Comparison of ENCODE assay signal across 13 mouse cellular contexts in genomic region chr11:109297031-109297430, GRCm38 (mm10). TPM values are rescaled to one million over a fixed set of nuclear protein-coding genes. Genes with fewer than 3 reads are reported as not detected.
DNase-seq lines count a peak whose midpoint lies in the region; ATAC-seq and TF ChIP-seq lines count a peak whose summit lies in the region.
"Had no signal": no experiment of that assay in that cellular context is flagged by ENCODE, and none has a peak within 500 bp of the region (broad histone marks: within the 10 kb centered on the region; RNA-seq: fewer than 3 reads in every experiment).

No protein-coding gene starts in this region.

- intact Hi-C loops in heart, postnatal 25 days (cut with DNase I) = no loop called here

- no peak for DNase-seq in forebrain, embryonic 10.5 days (ENCODE audit: extremely low spot score, low spot score)
- no peak for DNase-seq in forebrain, embryonic 11.5 days (ENCODE audit: low spot score)
- no peak for DNase-seq in midbrain, postnatal 0 days (ENCODE audit: low spot score)
- DNase-seq in frontal cortex, postnatal 14 days (ENCODE audit: low spot score in 2 of 2) = no peak
- no peak for DNase-seq in frontal cortex, postnatal 10 days (ENCODE audit: low spot score in 2 of 2)
- no peak for DNase-seq in heart, postnatal 25 days (ENCODE audit: low spot score)
- DNase-seq: kidney, adult 9 months had no signal

- no peak for ATAC-seq in forebrain, embryonic 11.5 days (replicated peaks; ENCODE audit: low FRiP score)
- ATAC-seq in forebrain, embryonic 12.5 days (ENCODE audit: low FRiP score) = no peak
- no peak for ATAC-seq in intestine, embryonic 16.5 days
- no peak for ATAC-seq in midbrain, postnatal 0 days (ENCODE audit: low FRiP score)
- ATAC-seq: activated CD4-positive, CD25-positive, alpha-beta regulatory T cell, adult 4 months had no signal

- peaks cover 48% of the 10 kb centered on the region for H3K27me3 ChIP-seq in forebrain, embryonic 10.5 days (ENCODE audit: poor library complexity, severe bottlenecking)
- peaks cover 2% of the 10 kb centered on the region; the same call in 1 of the 2 replicates for H3K27me3 ChIP-seq in forebrain, embryonic 11.5 days (ENCODE audit: control insufficient read depth, insufficient read depth, low read length)
- peaks cover 27% of the 10 kb centered on the region for H3K27me3 ChIP-seq in forebrain, embryonic 12.5 days
- H3K27me3 ChIP-seq in intestine, embryonic 16.5 days (replicated peaks; ENCODE audit: control insufficient read depth, insufficient read depth, low read length) = no peaks in the 10 kb centered on the region
- H3K27me3 ChIP-seq in midbrain, postnatal 0 days (ENCODE audit: insufficient read depth, low read length) = no peaks in the 10 kb centered on the region

- H3K36me3 ChIP-seq in forebrain, embryonic 10.5 days (replicated peaks) = no peaks in the 10 kb centered on the region
- no peaks in the 10 kb centered on the region for H3K36me3 ChIP-seq in forebrain, embryonic 11.5 days (ENCODE audit: control insufficient read depth, insufficient read depth, low read length)
- H3K36me3 ChIP-seq in forebrain, embryonic 12.5 days (replicated peaks) = no peaks in the 10 kb centered on the region
- H3K36me3 ChIP-seq in intestine, embryonic 16.5 days (ENCODE audit: control insufficient read depth, insufficient read depth, low read length) = no peaks in the 10 kb centered on the region
- H3K36me3 ChIP-seq in midbrain, postnatal 0 days (ENCODE audit: insufficient read depth, low read length) = no peaks in the 10 kb centered on the region
- H3K36me3 ChIP-seq: heart, embryonic 15.5 days had no signal

- no peak overlapping the region for H3K4me2 ChIP-seq in forebrain, embryonic 11.5 days (ENCODE audit: low read depth, low read length, severe bottlenecking)
- peak overlapping the region; percentile 65 for H3K4me2 ChIP-seq in forebrain, embryonic 12.5 days
- no peak overlapping the region for H3K4me2 ChIP-seq in intestine, embryonic 16.5 days (ENCODE audit: low read depth, low read length)
- peak overlapping the region; percentile 81 for H3K4me2 ChIP-seq in midbrain, postnatal 0 days (ENCODE audit: low read depth, low read length, poor library complexity, severe bottlenecking)

- H3K9ac ChIP-seq in forebrain, embryonic 11.5 days (ENCODE audit: low read length) = no peak overlapping the region
- no peak overlapping the region for H3K9ac ChIP-seq in forebrain, embryonic 12.5 days
- 0 out of 2 replicates have a peak overlapping the region, but pooled peaks have one; percentile 65 for H3K9ac ChIP-seq in intestine, embryonic 16.5 days (ENCODE audit: low read depth, low read length)
- H3K9ac ChIP-seq in midbrain, postnatal 0 days (replicated peaks; ENCODE audit: low read length, poor library complexity, severe bottlenecking) = peak overlapping the region; percentile 70

- peak overlapping the region; percentile 53; the same call in 1 of the 2 replicates for H3K4me3 ChIP-seq in forebrain, embryonic 10.5 days
- H3K4me3 ChIP-seq in forebrain, embryonic 11.5 days (ENCODE audit: low read depth, low read length) = no peak overlapping the region
- peak overlapping the region; percentile 42 for H3K4me3 ChIP-seq in forebrain, embryonic 12.5 days (replicated peaks)
- H3K4me3 ChIP-seq in intestine, embryonic 16.5 days (ENCODE audit: low read length) = peak overlapping the region; percentile 51
- peak overlapping the region; percentile 53 for H3K4me3 ChIP-seq in midbrain, postnatal 0 days (ENCODE audit: low read depth, low read length)
- H3K4me3 ChIP-seq: myocyte had no signal

- 75% methylated on average over 7 of the region's 7 CpGs for WGBS in forebrain, embryonic 10.5 days
- WGBS in forebrain, embryonic 11.5 days = 79% methylated on average over 7 of the region's 7 CpGs
- WGBS in forebrain, embryonic 12.5 days = 79% methylated on average over 7 of the region's 7 CpGs
- WGBS in intestine, embryonic 16.5 days = 85% methylated on average over 7 of the region's 7 CpGs
- WGBS in midbrain, postnatal 0 days = 52% methylated on average over 7 of the region's 7 CpGs

- peaks cover 18% of the 10 kb centered on the region for H3K4me1 ChIP-seq in forebrain, embryonic 10.5 days
- no peaks in the 10 kb centered on the region for H3K4me1 ChIP-seq in forebrain, embryonic 11.5 days (replicated peaks; ENCODE audit: control insufficient read depth, insufficient read depth, low read length)
- peaks cover 9% of the 10 kb centered on the region; the same call in 1 of the 2 replicates for H3K4me1 ChIP-seq in forebrain, embryonic 12.5 days
- peaks cover 6% of the 10 kb centered on the region; the same call in 1 of the 2 replicates for H3K4me1 ChIP-seq in intestine, embryonic 16.5 days (ENCODE audit: control insufficient read depth, insufficient read depth, low read length)
- H3K4me1 ChIP-seq in midbrain, postnatal 0 days (ENCODE audit: insufficient read depth, low read length) = peaks cover 15% of the 10 kb centered on the region

- no peaks in the 10 kb centered on the region for H3K9me3 ChIP-seq in forebrain, embryonic 10.5 days
- no peaks in the 10 kb centered on the region for H3K9me3 ChIP-seq in forebrain, embryonic 11.5 days (ENCODE audit: control insufficient read depth, low read length)
- H3K9me3 ChIP-seq in forebrain, embryonic 12.5 days = no peaks in the 10 kb centered on the region
- H3K9me3 ChIP-seq in intestine, embryonic 16.5 days (ENCODE audit: control insufficient read depth, low read length) = no peaks in the 10 kb centered on the region
- H3K9me3 ChIP-seq in midbrain, postnatal 0 days (ENCODE audit: low read length) = no peaks in the 10 kb centered on the region
- H3K9me3 ChIP-seq: heart, embryonic 15.5 days had no signal

- no peak for TF ChIP-seq CTCF in midbrain, postnatal 0 days (IDR thresholded peaks at IDR 0.05)

- H3K27ac ChIP-seq in forebrain, embryonic 10.5 days = no peak overlapping the region
- no peak overlapping the region for H3K27ac ChIP-seq in forebrain, embryonic 11.5 days (ENCODE audit: low read depth, low read length)
- no peak overlapping the region for H3K27ac ChIP-seq in forebrain, embryonic 12.5 days
- H3K27ac ChIP-seq in intestine, embryonic 16.5 days (ENCODE audit: low read length) = no peak overlapping the region
- no peak overlapping the region for H3K27ac ChIP-seq in midbrain, postnatal 0 days (ENCODE audit: low read depth, low read length)
- H3K27ac ChIP-seq: heart, embryonic 15.5 days had no signal

RNA-seq across cellular contexts. Expression of gene Rgs9, which starts 0.9 kb away (rescaled TPM):
- 1.3 and 2.0 TPM in 2 replicates for polyA plus RNA-seq in forebrain, embryonic 10.5 days (2016; fragmentation: Nextera tagmentation; extraction: Ambion mirVana)
- polyA plus RNA-seq in forebrain, embryonic 11.5 days (2014; fragmentation: Nextera tagmentation; extraction: Ambion mirVana) = 1.4 and 1.6 TPM in 2 replicates
- 2.1 and 3.0 TPM in 2 replicates for polyA plus RNA-seq in forebrain, embryonic 12.5 days (2016; fragmentation: Nextera tagmentation; extraction: Ambion mirVana)
- polyA plus RNA-seq in intestine, embryonic 16.5 days (2015; fragmentation: Nextera tagmentation; extraction: Ambion mirVana) = 3.5 and 3.8 TPM in 2 replicates
- 33.8 and 42.1 TPM in 2 replicates for total RNA-seq in midbrain, postnatal 0 days (2014; rRNA removed)
- polyA plus RNA-seq in midbrain, postnatal 0 days (2015; fragmentation: Nextera tagmentation; extraction: Ambion mirVana) = 19.3 and 23.3 TPM in 2 replicates
- under 1 TPM; 0.10 to 0.14 TPM for total RNA-seq in heart, postnatal 25 days (2021)
- total RNA-seq: gastrocnemius, adult 8-10 months had no signal
- polyA plus RNA-seq: myocyte had no signal

Comparison
In these comparisons a context has a peak if more than half of its experiments do, and no peak if none do; other contexts are left out.
1. H3K4me2 ChIP-seq: peak in forebrain, embryonic 12.5 days (single experiment) and midbrain, postnatal 0 days (single experiment); none in forebrain, embryonic 11.5 days (single experiment) and intestine, embryonic 16.5 days (single experiment).
2. H3K9ac ChIP-seq: peak in intestine, embryonic 16.5 days (single experiment) and midbrain, postnatal 0 days (single experiment); none in forebrain, embryonic 11.5 days (single experiment) and forebrain, embryonic 12.5 days (single experiment).